Mouse (Mus musculus): Measurements from ENCODE around the gene Rapgef2.

GRCm38 (mm10) chr3:79177136-79177870, 109.0 kb downstream of the Rapgef2 start:
- no peak for TF ChIP-seq CTCF (IDR thresholded peaks at IDR 0.05; ENCODE audit: low read depth)
- no peak for TF ChIP-seq EP300 (optimal IDR thresholded peaks at IDR 0.05)

Data from stomach, postnatal 0 days (tissue).